ENCODE assay signal across 8 mouse cellular contexts in the genomic region with DNA sequence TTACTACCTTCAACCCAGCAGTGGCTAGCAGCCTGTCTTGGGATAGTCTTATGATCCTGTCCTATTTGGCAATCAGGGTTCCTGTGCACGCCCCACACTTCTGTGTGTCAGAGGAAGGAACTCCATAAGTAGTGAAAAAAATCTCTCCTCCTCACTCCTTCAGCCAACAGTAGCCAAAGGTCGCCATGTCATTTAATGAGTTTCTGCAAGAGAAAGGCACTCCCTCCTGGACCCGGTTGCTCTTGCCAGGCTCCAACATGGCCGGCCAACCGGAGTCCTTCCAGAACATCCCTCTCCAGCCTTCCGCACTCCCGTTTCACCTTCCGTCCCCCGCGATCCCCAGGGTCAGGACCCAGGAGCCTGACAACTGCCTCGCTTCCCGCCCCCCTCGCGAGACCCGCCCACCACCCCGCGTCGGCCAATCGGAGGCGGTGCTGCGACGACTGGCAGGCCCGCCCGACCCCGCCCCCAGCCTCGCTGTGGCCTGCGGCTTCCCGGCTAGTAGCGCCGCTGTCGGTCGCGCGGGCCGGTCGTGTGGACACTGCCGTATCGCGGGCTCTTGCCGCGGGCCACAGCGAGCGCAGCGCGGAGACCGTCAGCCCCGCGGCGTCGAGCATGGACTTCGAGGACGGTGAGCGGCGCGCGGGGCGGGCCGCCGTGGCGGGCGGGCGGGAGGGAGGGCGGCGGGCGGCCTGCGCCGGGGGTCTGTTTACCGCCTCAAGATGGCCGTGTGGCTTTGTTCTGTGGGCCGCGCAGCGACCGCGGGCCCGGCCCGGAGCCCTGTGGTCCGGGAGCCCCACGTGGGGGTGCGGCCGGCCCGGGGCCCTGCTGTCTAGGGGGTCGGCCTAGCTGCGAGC. TPM values are rescaled to one million over a fixed set of nuclear protein-coding genes. Genes with fewer than 3 reads are reported as not detected.
DNase-seq lines count a peak whose midpoint lies in the region; ATAC-seq and TF ChIP-seq lines count a peak whose summit lies in the region.

Zfp326 (plus strand) TSS at position 498 of the 857 bp plus-strand sequence.

- peak within 1 kb of the TSS; percentile 98 for H3K4me3 ChIP-seq in hindbrain, embryonic 10.5 days
- H3K4me3 ChIP-seq in lung, postnatal 0 days (ENCODE audit: low read depth, low read length) = peak within 1 kb of the TSS; percentile 97

- peaks cover 13% of the 10 kb centered on the region for H3K36me3 ChIP-seq in hindbrain, embryonic 10.5 days
- H3K36me3 ChIP-seq in lung, postnatal 0 days (ENCODE audit: insufficient read depth, low read length) = no peaks in the 10 kb centered on the region

- DNase-seq in MEL-GATA-1-ER (ENCODE audit: extremely low read depth, low read depth) = peak; percentile 59
- DNase-seq in cerebellum, adult 8-10 months = peak; percentile 82
- peak; percentile 90 for DNase-seq in forelimb bud, embryonic 11.5 days (ENCODE audit: low read depth, low spot score)
- DNase-seq in hindbrain, embryonic 10.5 days (ENCODE audit: low spot score) = peak; percentile 97
- DNase-seq in layer of hippocampus, adult 9-11 months = peak; percentile 84
- peak; percentile 96 for DNase-seq in lung, postnatal 0 days (ENCODE audit: low spot score)
- peak; percentile 77 for DNase-seq in ovary, postnatal 14 days (ENCODE audit: low spot score)
- peak; percentile 92 for DNase-seq in thymus, postnatal 14 days

- peak within 1 kb of the TSS; percentile 99 for H3K9ac ChIP-seq in lung, postnatal 0 days (replicated peaks; ENCODE audit: low read depth)

- H3K4me2 ChIP-seq in lung, postnatal 0 days (replicated peaks; ENCODE audit: low read depth, low read length) = peak within 1 kb of the TSS; percentile 67

- H3K9me3 ChIP-seq in hindbrain, embryonic 10.5 days = no peaks in the 10 kb centered on the region
- H3K9me3 ChIP-seq in lung, postnatal 0 days (ENCODE audit: low read length) = no peaks in the 10 kb centered on the region

- under 1% methylated on average over 69 of the region's 83 CpGs for WGBS in hindbrain, embryonic 10.5 days
- under 1% methylated on average over 46 of the region's 83 CpGs for WGBS in lung, postnatal 0 days

- peak within 1 kb of the TSS; percentile 100 for H3K27ac ChIP-seq in hindbrain, embryonic 10.5 days
- H3K27ac ChIP-seq in lung, postnatal 0 days (ENCODE audit: low read length) = peak within 1 kb of the TSS; percentile 92

- peaks cover 32% of the 10 kb centered on the region for H3K4me1 ChIP-seq in hindbrain, embryonic 10.5 days (replicated peaks)
- H3K4me1 ChIP-seq in lung, postnatal 0 days (ENCODE audit: insufficient read depth, low read depth, low read length) = no peaks in the 10 kb centered on the region; the same call in 1 of the 2 replicates

- no peaks in the 10 kb centered on the region for H3K27me3 ChIP-seq in hindbrain, embryonic 10.5 days (ENCODE audit: insufficient read depth, poor library complexity, severe bottlenecking)
- no peaks in the 10 kb centered on the region for H3K27me3 ChIP-seq in lung, postnatal 0 days (replicated peaks; ENCODE audit: insufficient read depth, low read length)

- peak; percentile 32; the same call in 1 of the 2 replicates for TF ChIP-seq EP300 in lung, postnatal 0 days (IDR thresholded peaks at IDR 0.05)

- TF ChIP-seq CTCF in lung, postnatal 0 days (IDR thresholded peaks at IDR 0.05) = peak; percentile 28

- ATAC-seq in lung, postnatal 0 days = peak; percentile 98

RNA-seq across cellular contexts. Expression of gene Zfp326, which starts in this region (rescaled TPM):
- polyA plus RNA-seq in hindbrain, embryonic 10.5 days (2016; fragmentation: Nextera tagmentation; extraction: Ambion mirVana) = 40.4 and 53.6 TPM in 2 replicates
- polyA plus RNA-seq in lung, postnatal 0 days (2015; fragmentation: Nextera tagmentation; extraction: Ambion mirVana) = 28.5 and 31.1 TPM in 2 replicates

Comparison
In these comparisons a context has a peak if more than half of its experiments do, and no peak if none do; other contexts are left out.
1. Peak in every context shown above with its lines: DNase-seq, ATAC-seq, H3K4me3 ChIP-seq and H3K27ac ChIP-seq.